Mouse (Mus musculus) erythroblast, embryonic 14.5 days (primary cell): ENCODE measurements at regions not wholly inside any gene's neighbourhood (a gene's known extent, or its start where the extent isn't known, plus 50 kb on each side); places are given as distances from the start of the nearest gene placed in this dataset.

ENCODE experiments used
- GATA1 ChIP-seq: IDR thresholded peaks from 2 replicates; pipeline ENCODE4 v1.6.1; 2012; ENCODE audit warnings: low read length, inconsistent platforms, mixed read lengths
- TAL1 ChIP-seq: IDR thresholded peaks from 3 replicates; pipeline ENCODE4 v1.6.1; 2012; ENCODE audit warnings: low read length, inconsistent platforms, mixed read lengths

DNA sequence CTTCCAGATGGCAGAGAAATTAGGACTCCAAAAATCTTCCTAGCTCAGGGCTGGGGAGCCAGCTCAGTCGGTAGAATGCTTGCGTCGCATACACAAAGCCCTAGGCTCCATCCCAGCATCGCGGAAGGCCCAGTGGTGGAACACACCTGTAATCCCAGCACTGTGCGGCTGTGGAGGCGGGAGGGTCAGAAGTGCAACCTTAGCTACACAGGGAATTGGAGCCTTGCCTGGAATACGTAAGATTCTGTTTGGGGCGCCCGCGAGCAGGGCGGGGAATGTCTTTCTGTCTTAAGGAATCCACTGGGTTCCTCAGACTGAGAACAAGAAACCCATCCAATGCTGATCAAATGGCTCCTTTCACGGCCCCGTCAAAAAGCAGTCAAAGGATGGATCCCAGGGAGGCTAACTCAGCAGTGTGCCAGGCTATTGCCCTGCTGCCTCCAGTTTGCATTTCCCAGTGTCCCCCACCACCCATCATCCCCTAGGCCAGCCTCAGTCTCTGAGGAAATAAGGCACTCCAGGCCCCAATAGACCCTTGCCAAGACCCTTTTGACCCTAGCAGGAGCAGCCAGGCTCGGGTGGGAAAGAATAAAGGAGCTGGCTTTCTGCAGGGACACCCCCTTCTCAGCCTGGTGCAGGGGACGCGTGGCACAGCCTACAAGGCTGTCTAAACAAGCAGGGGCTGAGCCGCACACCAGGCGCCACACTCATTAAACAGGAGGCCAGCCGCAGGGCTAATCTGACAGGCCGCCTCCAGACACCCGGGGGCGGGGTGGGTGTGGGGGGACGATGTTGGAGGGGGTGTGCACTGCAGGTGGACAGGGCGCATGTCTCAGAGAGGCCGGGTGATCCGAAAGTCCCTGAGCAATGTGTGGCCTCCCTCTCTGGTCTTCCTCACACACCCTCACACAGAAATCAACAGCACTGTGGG lies 407.1 kb downstream of the H2al1j start:
- TF ChIP-seq GATA1 (no peak), TAL1 (no peak)
